Mouse (Mus musculus) forebrain, embryonic 12.5 days (tissue): ENCODE results near the gene Lrrc45. TPM values are rescaled to one million over a fixed set of nuclear protein-coding genes. Genes with fewer than 3 reads are reported as not detected.
"Not testable (repeated sequence)": the region's sequence is repeated elsewhere in the genome, so short reads cannot be mapped to it uniquely, and the experiment has no call there.

Experiments
- ATAC-seq: fragments of 200-750 bp; cut with Nextera tagmentation; 2 replicates; pipeline ENCODE4 v1.8.0; 2017; ENCODE audit warnings: moderate TSS enrichment; ENCODE audit not compliant: low FRiP score
- H3K27ac ChIP-seq: fragments of 300-500 bp; sonication (generic); 2 replicates; pipeline ENCODE4 v1.5.1; 2016; ENCODE audit warnings: mild to moderate bottlenecking
- H3K27me3 ChIP-seq: fragments of 300-500 bp; sonication (generic); 2 replicates; pipeline ENCODE4 v1.6.1; 2016; ENCODE audit warnings: mild to moderate bottlenecking
- H3K36me3 ChIP-seq: fragments of 300-500 bp; sonication (generic); replicated peaks from 2 replicates; pipeline ENCODE4 v1.6.1; 2016; ENCODE audit warnings: mild to moderate bottlenecking
- H3K4me1 ChIP-seq: fragments of 300-500 bp; sonication (generic); 2 replicates; pipeline ENCODE4 v1.6.1; 2016
- H3K4me2 ChIP-seq: fragments of 300-500 bp; sonication (generic); 2 replicates; pipeline ENCODE4 v1.6.1; 2016; ENCODE audit warnings: mild to moderate bottlenecking, moderate library complexity
- H3K4me3 ChIP-seq: fragments of 300-500 bp; sonication (generic); replicated peaks from 2 replicates; pipeline ENCODE4 v1.5.1; 2016; ENCODE audit warnings: mild to moderate bottlenecking
- H3K9ac ChIP-seq: fragments of 300-500 bp; sonication (generic); 2 replicates; pipeline ENCODE4 v1.6.1; 2016; ENCODE audit warnings: mild to moderate bottlenecking
- H3K9me3 ChIP-seq: fragments of 300-500 bp; sonication (generic); 2 replicates; pipeline ENCODE4 v1.6.1; 2016
- WGBS: fragments of 180-500 bp; shearing (Covaris S2); methylation state at CpG from one replicate; pipeline ENCODE4 v1.1.7; 2016; 5-methylcytosine and 5-hydroxymethylcytosine counted together
- polyA plus RNA-seq: library from polyadenylated mRNA; unstranded; fragments of >200 nt; fragmentation: Nextera tagmentation; extraction: Ambion mirVana; gene quantifications from 2 replicates; pipeline ENCODE4 v1.2.1, GENCODE M21; 2016

Lrrc45 gene
- 73.8 and 74.7 TPM in 2 replicates for polyA plus RNA-seq

- Histone ChIP-seq H3K4me2 (peak within 1 kb of the TSS; percentile 99), H3K36me3 (peaks cover 60% of the 10 kb centered on the region), H3K9me3 (no peaks in the 10 kb centered on the region), H3K4me3 (peak within 1 kb of the TSS; percentile 64), H3K9ac (peak within 1 kb of the TSS; percentile 76), H3K4me1 (peaks cover 31% of the 10 kb centered on the region), H3K27ac (peak within 1 kb of the TSS; percentile 73), H3K27me3 (no peaks in the 10 kb centered on the region)
- peak; percentile 95 for ATAC-seq
- WGBS: 2% methylated on average over 53 of the region's 53 CpGs
Measured at GRCm38 (mm10) chr11:120713580-120714518, at the start of gene Lrrc45, which contains the start of gene Cenpx. Lrrc45 (plus strand) TSS chr11:120713925. Cenpx (minus strand) TSS chr11:120713738.

GRCm38 (mm10) chr11:120665406-120665805 lies 48.3 kb upstream of the Lrrc45 start:
- Histone ChIP-seq H3K27me3 (peaks cover 59% of the 10 kb centered on the region), H3K4me1 (peaks cover 15% of the 10 kb centered on the region), H3K36me3 (no peaks in the 10 kb centered on the region), H3K27ac (no peak overlapping the region), H3K4me3 (no peak overlapping the region), H3K9me3 (no peaks in the 10 kb centered on the region), H3K4me2 (no peak overlapping the region), H3K9ac (no peak overlapping the region)
- no peak for ATAC-seq
- 86% methylated on average over 3 of the region's 3 CpGs for WGBS

- no peak overlapping the region for H3K4me2 ChIP-seq
- no peak overlapping the region for H3K27ac ChIP-seq
- H3K9ac ChIP-seq: no peak overlapping the region
- no peak overlapping the region for H3K4me3 ChIP-seq
- H3K4me1 ChIP-seq: peaks cover 5% of the 10 kb centered on the region; the same call in 1 of the 2 replicates
- H3K9me3 ChIP-seq: no peaks in the 10 kb centered on the region
- H3K36me3 ChIP-seq: no peaks in the 10 kb centered on the region
- H3K27me3 ChIP-seq: peaks cover 46% of the 10 kb centered on the region
- WGBS: 8% methylated on average over 3 of the region's 3 CpGs
- ATAC-seq: no peak
Measured at GRCm38 (mm10) chr11:120666617-120667016, 47.1 kb upstream of the Lrrc45 start.

GRCm38 (mm10) chr11:120672687-120673593 lies 40.8 kb upstream of the Lrrc45 start, which contains the start of gene Aspscr1:
Aspscr1 (plus strand) TSS chr11:120672973.
- H3K4me3 ChIP-seq: peak within 1 kb of the TSS; percentile 83
- H3K4me2 ChIP-seq: peak within 1 kb of the TSS; percentile 88
- peak within 1 kb of the TSS; percentile 81 for H3K9ac ChIP-seq
- peaks cover 7% of the 10 kb centered on the region for H3K36me3 ChIP-seq
- 2% methylated on average over 63 of the region's 83 CpGs for WGBS
- H3K4me1 ChIP-seq: peaks cover 18% of the 10 kb centered on the region
- H3K27me3 ChIP-seq: no peaks in the 10 kb centered on the region
- no peaks in the 10 kb centered on the region for H3K9me3 ChIP-seq
- peak; percentile 97 for ATAC-seq
- peak within 1 kb of the TSS; percentile 91 for H3K27ac ChIP-seq

GRCm38 (mm10) chr11:120673594-120674122 lies 40.1 kb upstream of the Lrrc45 start:
- H3K4me3 ChIP-seq: peak overlapping the region; percentile 83
- ATAC-seq: peak; percentile 18
- WGBS: 36% methylated on average over 12 of the region's 12 CpGs

GRCm38 (mm10) chr11:120675875-120676274 lies 37.9 kb upstream of the Lrrc45 start:
- H3K4me1 ChIP-seq: peaks cover 18% of the 10 kb centered on the region
- not testable (repeated sequence) for H3K27ac ChIP-seq, H3K27me3 ChIP-seq, H3K4me2 ChIP-seq, ATAC-seq, H3K4me3 ChIP-seq, H3K9me3 ChIP-seq, H3K9ac ChIP-seq
- H3K36me3 ChIP-seq: peaks cover 36% of the 10 kb centered on the region
- WGBS: 89% methylated on average over 5 of the region's 5 CpGs

More at GRCm38 (mm10) chr11:120673594-120674122, 40.1 kb upstream of the Lrrc45 start:
- Histone ChIP-seq H3K27ac (peak overlapping the region; percentile 91), H3K4me1 (peaks cover 18% of the 10 kb centered on the region), H3K36me3 (peaks cover 14% of the 10 kb centered on the region), H3K9me3 (no peaks in the 10 kb centered on the region), H3K27me3 (no peaks in the 10 kb centered on the region), H3K4me2 (peak overlapping the region; percentile 88), H3K9ac (peak overlapping the region; percentile 81)

- no peak overlapping the region for H3K9ac ChIP-seq
- peaks cover 43% of the 10 kb centered on the region for H3K36me3 ChIP-seq
- no peak overlapping the region for H3K27ac ChIP-seq
- no peaks in the 10 kb centered on the region for H3K27me3 ChIP-seq
- H3K9me3 ChIP-seq: no peaks in the 10 kb centered on the region
- WGBS: 94% methylated on average over 4 of the region's 4 CpGs
- peaks cover 18% of the 10 kb centered on the region for H3K4me1 ChIP-seq
- no peak for ATAC-seq
- H3K4me3 ChIP-seq: no peak overlapping the region
- no peak overlapping the region for H3K4me2 ChIP-seq
Measured at GRCm38 (mm10) chr11:120676951-120677350, 36.8 kb upstream of the Lrrc45 start.

- H3K27me3 ChIP-seq: no peaks in the 10 kb centered on the region
- no peak overlapping the region for H3K4me3 ChIP-seq
- peaks cover 3% of the 10 kb centered on the region; the same call in 1 of the 2 replicates for H3K4me1 ChIP-seq
- H3K36me3 ChIP-seq: peaks cover 59% of the 10 kb centered on the region
- H3K27ac ChIP-seq: no peak overlapping the region
- WGBS: 79% methylated on average over 3 of the region's 3 CpGs
- H3K4me2 ChIP-seq: no peak overlapping the region
- ATAC-seq: no peak
- no peaks in the 10 kb centered on the region for H3K9me3 ChIP-seq
- no peak overlapping the region for H3K9ac ChIP-seq
Measured at GRCm38 (mm10) chr11:120679909-120680308, 33.8 kb upstream of the Lrrc45 start.

- H3K9ac ChIP-seq: no peak overlapping the region
- no peak overlapping the region for H3K4me3 ChIP-seq
- ATAC-seq: no peak
- H3K36me3 ChIP-seq: peaks cover 71% of the 10 kb centered on the region
- 95% methylated on average over 5 of the region's 5 CpGs for WGBS
- H3K27ac ChIP-seq: no peak overlapping the region
- H3K27me3 ChIP-seq: no peaks in the 10 kb centered on the region
- H3K9me3 ChIP-seq: no peaks in the 10 kb centered on the region
- H3K4me1 ChIP-seq: no peaks in the 10 kb centered on the region
- H3K4me2 ChIP-seq: no peak overlapping the region
Measured at GRCm38 (mm10) chr11:120682683-120683082, 31.0 kb upstream of the Lrrc45 start.

- no peak for ATAC-seq
- WGBS: 96% methylated on average over 3 of the region's 3 CpGs
- Histone ChIP-seq H3K27me3 (no peaks in the 10 kb centered on the region), H3K4me2 (no peak overlapping the region), H3K9me3 (no peaks in the 10 kb centered on the region), H3K9ac (no peak overlapping the region), H3K27ac (no peak overlapping the region), H3K36me3 (peaks cover 70% of the 10 kb centered on the region), H3K4me3 (no peak overlapping the region), H3K4me1 (no peaks in the 10 kb centered on the region)
Measured at GRCm38 (mm10) chr11:120683536-120683935, 30.2 kb upstream of the Lrrc45 start.

GRCm38 (mm10) chr11:120684086-120684485 lies 29.6 kb upstream of the Lrrc45 start:
- Histone ChIP-seq H3K36me3 (peaks cover 71% of the 10 kb centered on the region), H3K9me3 (no peaks in the 10 kb centered on the region), H3K27ac (no peak overlapping the region), H3K27me3 (no peaks in the 10 kb centered on the region), H3K4me2 (no peak overlapping the region), H3K9ac (no peak overlapping the region), H3K4me1 (no peaks in the 10 kb centered on the region), H3K4me3 (no peak overlapping the region)
- WGBS: 77% methylated on average over 2 of the region's 2 CpGs
- ATAC-seq: no peak

- no peaks in the 10 kb centered on the region for H3K4me1 ChIP-seq
- peaks cover 70% of the 10 kb centered on the region for H3K36me3 ChIP-seq
- no peak overlapping the region for H3K27ac ChIP-seq
- no peak overlapping the region for H3K4me2 ChIP-seq
- H3K9me3 ChIP-seq: no peaks in the 10 kb centered on the region
- H3K4me3 ChIP-seq: no peak overlapping the region
- ATAC-seq: no peak
- no peak overlapping the region for H3K9ac ChIP-seq
- no peaks in the 10 kb centered on the region for H3K27me3 ChIP-seq
- 88% methylated on average over 2 of the region's 2 CpGs for WGBS
Measured at GRCm38 (mm10) chr11:120684660-120685059, 29.1 kb upstream of the Lrrc45 start.
